Mouse (Mus musculus): ENCODE data around the gene Pth. TPM values are rescaled to one million over a fixed set of nuclear protein-coding genes. Genes with fewer than 3 reads are reported as not detected.

Gene Pth
- polyA plus RNA-seq, 1 experiment = not detected

GRCm38 (mm10) chr7:113416536-113416935, 28.2 kb upstream of the Pth start:
- Histone ChIP-seq H3K27ac (ENCODE audit: control insufficient read depth, insufficient read depth, low read depth, low read length) (no peak overlapping the region), H3K27me3 (ENCODE audit: control insufficient read depth, insufficient read depth, low read length) (no peaks in the 10 kb centered on the region), H3K4me3 (ENCODE audit: control insufficient read depth, low read depth, low read length) (no peak overlapping the region), H3K4me1 (ENCODE audit: control insufficient read depth, insufficient read depth, low read length) (no peaks in the 10 kb centered on the region), H3K36me3 (ENCODE audit: control insufficient read depth, insufficient read depth, low read length) (no peaks in the 10 kb centered on the region)
- TF ChIP-seq POLR2A (IDR thresholded peaks at IDR 0.05; ENCODE audit: control insufficient read depth, low read depth, low read length) (no peak), CTCF (IDR thresholded peaks at IDR 0.05; ENCODE audit: control insufficient read depth, insufficient read depth, insufficient replicate concordance, low read depth, low read length) (no peak)

DNA sequence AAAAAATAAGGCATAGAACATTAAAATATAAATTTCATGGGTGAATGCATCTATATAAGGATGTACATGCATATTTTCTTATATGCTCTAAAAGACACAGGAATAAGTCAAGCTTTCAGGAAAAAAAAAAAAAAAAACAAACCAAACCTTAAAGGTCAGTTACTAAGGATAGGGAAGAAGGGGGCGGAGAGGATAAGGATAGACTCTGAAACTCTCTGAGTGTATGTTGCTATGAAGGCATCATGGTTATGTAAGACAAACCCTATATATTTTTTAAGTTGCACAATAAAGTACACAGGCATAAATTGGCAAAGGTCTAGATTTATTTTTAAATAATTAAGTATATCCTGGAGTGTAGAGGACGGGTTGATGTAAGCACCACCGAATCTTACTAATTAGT, 26.9 kb upstream of the Pth start:
- Histone ChIP-seq H3K27ac (ENCODE audit: control insufficient read depth, insufficient read depth, low read depth, low read length) (no peak overlapping the region), H3K27me3 (ENCODE audit: control insufficient read depth, insufficient read depth, low read length) (no peaks in the 10 kb centered on the region), H3K4me3 (ENCODE audit: control insufficient read depth, low read depth, low read length) (no peak overlapping the region), H3K36me3 (ENCODE audit: control insufficient read depth, insufficient read depth, low read length) (no peaks in the 10 kb centered on the region), H3K4me1 (ENCODE audit: control insufficient read depth, insufficient read depth, low read length) (no peaks in the 10 kb centered on the region)
- TF ChIP-seq POLR2A (IDR thresholded peaks at IDR 0.05; ENCODE audit: control insufficient read depth, low read depth, low read length) (no peak), CTCF (IDR thresholded peaks at IDR 0.05; ENCODE audit: control insufficient read depth, insufficient read depth, insufficient replicate concordance, low read depth, low read length) (no peak)

- H3K4me1 ChIP-seq (ENCODE audit: control insufficient read depth, insufficient read depth, low read length) = no peaks in the 10 kb centered on the region
- TF ChIP-seq CTCF (IDR thresholded peaks at IDR 0.05; ENCODE audit: control insufficient read depth, insufficient read depth, insufficient replicate concordance, low read depth, low read length) (no peak), POLR2A (IDR thresholded peaks at IDR 0.05; ENCODE audit: control insufficient read depth, low read depth, low read length) (no peak)
- no peaks in the 10 kb centered on the region for H3K27me3 ChIP-seq (ENCODE audit: control insufficient read depth, insufficient read depth, low read length)
- no peak overlapping the region for H3K4me3 ChIP-seq (ENCODE audit: control insufficient read depth, low read depth, low read length)
- no peaks in the 10 kb centered on the region for H3K36me3 ChIP-seq (ENCODE audit: control insufficient read depth, insufficient read depth, low read length)
- H3K27ac ChIP-seq (ENCODE audit: control insufficient read depth, insufficient read depth, low read depth, low read length) = no peak overlapping the region
Observed at GRCm38 (mm10) chr7:113408712-113409111, 20.3 kb upstream of the Pth start.

DNA sequence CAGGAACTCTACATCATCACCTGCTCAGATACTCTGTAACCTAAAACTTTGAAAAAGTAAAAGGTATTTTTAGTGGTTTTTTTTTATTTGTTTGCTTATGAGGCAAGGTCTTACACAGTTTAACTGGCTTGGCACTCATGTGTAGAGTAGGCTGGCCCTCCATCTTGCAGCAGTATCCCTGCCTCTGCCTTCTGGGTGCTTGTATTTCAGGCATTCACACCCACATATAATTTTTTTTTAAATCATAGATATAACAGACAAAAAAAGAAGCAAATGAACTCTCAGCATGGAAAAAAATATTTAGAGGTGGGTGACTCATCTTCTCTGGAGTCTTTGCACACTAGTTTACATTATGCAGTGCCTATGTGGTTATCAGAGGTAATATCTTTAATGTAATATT, 9.7 kb upstream of the Pth start:
- Histone ChIP-seq H3K4me3 (ENCODE audit: control insufficient read depth, low read depth, low read length) (no peak overlapping the region), H3K36me3 (ENCODE audit: control insufficient read depth, insufficient read depth, low read length) (no peaks in the 10 kb centered on the region), H3K4me1 (ENCODE audit: control insufficient read depth, insufficient read depth, low read length) (no peaks in the 10 kb centered on the region)

DNA sequence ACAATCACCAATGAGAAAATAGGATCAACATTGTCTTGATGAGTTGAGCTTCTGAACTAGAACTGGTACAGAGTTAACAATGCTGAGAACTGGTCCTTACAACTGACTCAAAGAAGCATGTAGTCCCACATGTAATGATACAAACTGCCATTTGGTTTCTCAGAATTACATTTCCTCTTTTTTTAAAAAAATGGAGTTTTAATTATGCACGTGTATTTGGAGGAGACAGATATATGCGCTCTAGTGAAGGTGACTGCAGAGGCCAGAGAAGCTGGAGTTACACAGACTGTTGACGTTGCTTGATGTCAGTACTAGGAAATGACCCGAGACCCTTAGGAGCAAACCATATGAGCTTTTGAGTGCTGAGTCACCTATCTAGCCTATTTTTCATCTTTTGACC, 8.3 kb upstream of the Pth start:
- no peak overlapping the region for H3K4me3 ChIP-seq (ENCODE audit: control insufficient read depth, low read depth, low read length)
- H3K36me3 ChIP-seq (ENCODE audit: control insufficient read depth, insufficient read depth, low read length) = no peaks in the 10 kb centered on the region
- H3K27ac ChIP-seq (ENCODE audit: control insufficient read depth, insufficient read depth, low read depth, low read length) = no peak overlapping the region
- H3K4me1 ChIP-seq (ENCODE audit: control insufficient read depth, insufficient read depth, low read length) = no peaks in the 10 kb centered on the region
- no peaks in the 10 kb centered on the region for H3K27me3 ChIP-seq (ENCODE audit: control insufficient read depth, insufficient read depth, low read length)
- TF ChIP-seq POLR2A (IDR thresholded peaks at IDR 0.05; ENCODE audit: control insufficient read depth, low read depth, low read length) (no peak), CTCF (IDR thresholded peaks at IDR 0.05; ENCODE audit: control insufficient read depth, insufficient read depth, insufficient replicate concordance, low read depth, low read length) (no peak)

More for the DNA sequence above, 9.7 kb upstream of the Pth start:
- Histone ChIP-seq H3K27me3 (ENCODE audit: control insufficient read depth, insufficient read depth, low read length) (no peaks in the 10 kb centered on the region), H3K27ac (ENCODE audit: control insufficient read depth, insufficient read depth, low read depth, low read length) (no peak overlapping the region)
- TF ChIP-seq CTCF (IDR thresholded peaks at IDR 0.05; ENCODE audit: control insufficient read depth, insufficient read depth, insufficient replicate concordance, low read depth, low read length) (no peak), POLR2A (IDR thresholded peaks at IDR 0.05; ENCODE audit: control insufficient read depth, low read depth, low read length) (no peak)

GRCm38 (mm10) chr7:113391619-113392018, 3.2 kb upstream of the Pth start:
- no peaks in the 10 kb centered on the region for H3K4me1 ChIP-seq (ENCODE audit: control insufficient read depth, insufficient read depth, low read length)
- no peak overlapping the region for H3K27ac ChIP-seq (ENCODE audit: control insufficient read depth, insufficient read depth, low read depth, low read length)
- no peaks in the 10 kb centered on the region for H3K27me3 ChIP-seq (ENCODE audit: control insufficient read depth, insufficient read depth, low read length)
- H3K36me3 ChIP-seq (ENCODE audit: control insufficient read depth, insufficient read depth, low read length) = no peaks in the 10 kb centered on the region
- H3K4me3 ChIP-seq (ENCODE audit: control insufficient read depth, low read depth, low read length) = no peak overlapping the region
- no peak for TF ChIP-seq POLR2A (IDR thresholded peaks at IDR 0.05; ENCODE audit: control insufficient read depth, low read depth, low read length)
- TF ChIP-seq CTCF (IDR thresholded peaks at IDR 0.05; ENCODE audit: control insufficient read depth, insufficient read depth, insufficient replicate concordance, low read depth, low read length) = no peak

DNA sequence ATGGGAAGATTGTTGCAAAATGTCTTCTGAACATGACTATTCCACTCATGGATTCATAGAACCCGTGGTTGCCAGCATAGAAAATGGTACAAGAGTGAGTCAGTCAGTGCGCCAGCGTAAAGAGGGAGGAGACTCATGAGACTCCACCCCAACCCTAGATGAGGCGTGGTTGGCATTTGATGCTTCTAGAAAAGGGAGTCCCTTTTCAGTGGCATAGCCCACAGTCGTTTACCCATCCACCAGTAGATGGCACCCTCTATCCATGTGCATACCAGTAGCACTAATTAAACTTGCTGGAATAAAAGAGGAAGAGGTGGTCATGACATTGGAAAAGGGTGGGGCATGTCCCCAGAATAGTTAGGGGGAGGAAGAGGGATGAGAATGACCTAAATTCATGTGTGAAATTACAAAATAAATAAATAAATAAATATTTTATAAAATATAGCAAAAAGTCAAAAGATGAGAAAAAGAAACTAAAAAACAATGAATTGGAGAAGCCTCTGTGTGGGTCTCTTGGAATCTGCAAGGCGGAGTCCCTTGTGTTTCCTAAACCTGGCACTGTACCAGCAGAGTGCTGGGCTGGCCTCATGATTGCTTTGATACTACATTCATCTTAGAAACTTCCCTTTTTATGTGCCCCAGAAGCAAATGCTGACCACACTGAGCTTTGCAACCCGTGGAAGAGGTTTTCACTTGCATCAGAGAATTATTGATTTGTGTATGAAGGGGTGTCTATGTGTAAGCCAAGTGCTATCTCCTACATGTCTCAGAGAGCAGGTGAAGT, 10.3 kb downstream of the Pth start:
- no peaks in the 10 kb centered on the region for H3K27me3 ChIP-seq (ENCODE audit: control insufficient read depth, insufficient read depth, low read length)
- TF ChIP-seq POLR2A (IDR thresholded peaks at IDR 0.05; ENCODE audit: control insufficient read depth, low read depth, low read length) (no peak), CTCF (IDR thresholded peaks at IDR 0.05; ENCODE audit: control insufficient read depth, insufficient read depth, insufficient replicate concordance, low read depth, low read length) (no peak)
- no peaks in the 10 kb centered on the region for H3K4me1 ChIP-seq (ENCODE audit: control insufficient read depth, insufficient read depth, low read length)
- H3K4me3 ChIP-seq (ENCODE audit: control insufficient read depth, low read depth, low read length) = no peak overlapping the region
- H3K27ac ChIP-seq (ENCODE audit: control insufficient read depth, insufficient read depth, low read depth, low read length) = no peak overlapping the region
- H3K36me3 ChIP-seq (ENCODE audit: control insufficient read depth, insufficient read depth, low read length) = no peaks in the 10 kb centered on the region

All from testis, adult 2 months (tissue).